Mouse (Mus musculus): ENCODE results near the gene Psmb7. TPM values are rescaled to one million over a fixed set of nuclear protein-coding genes. Genes with fewer than 3 reads are reported as not detected.

Psmb7 gene
- total and polyA plus RNA-seq, 2 experiments from 2014 or later: 218 to 282 TPM

- no peak overlapping the region for H3K4me3 ChIP-seq (ENCODE audit: low read depth, low read length)
- H3K9me3 ChIP-seq (ENCODE audit: low read length): no peaks in the 10 kb centered on the region
- WGBS: 90% methylated on average over 6 of the region's 6 CpGs
- no peak for ATAC-seq (ENCODE audit: low FRiP score)
- no peak for DNase-seq (ENCODE audit: low spot score)
- H3K27me3 ChIP-seq (ENCODE audit: insufficient read depth, low read length): no peaks in the 10 kb centered on the region
- H3K4me2 ChIP-seq (ENCODE audit: low read depth, low read length, poor library complexity, severe bottlenecking): no peak overlapping the region
- 0 out of 2 replicates have a peak, but pooled peaks cover 2% of the 10 kb centered on the region for H3K4me1 ChIP-seq (ENCODE audit: insufficient read depth, low read length)
- no peak overlapping the region for H3K27ac ChIP-seq (ENCODE audit: low read depth, low read length)
- no peak for TF ChIP-seq CTCF (IDR thresholded peaks at IDR 0.05)
- H3K36me3 ChIP-seq (ENCODE audit: insufficient read depth, low read length): no peaks in the 10 kb centered on the region
- H3K9ac ChIP-seq (replicated peaks; ENCODE audit: low read length, poor library complexity, severe bottlenecking): no peak overlapping the region
Observed at GRCm38 (mm10) chr2:38544982-38545381, 98.9 kb downstream of the Psmb7 start.

GRCm38 (mm10) chr2:38544341-38544740 is 99.5 kb downstream of the Psmb7 start:
- no peak for ATAC-seq (ENCODE audit: low FRiP score)
- H3K36me3 ChIP-seq (ENCODE audit: insufficient read depth, low read length): no peaks in the 10 kb centered on the region
- H3K27me3 ChIP-seq (ENCODE audit: insufficient read depth, low read length): no peaks in the 10 kb centered on the region
- H3K4me1 ChIP-seq (ENCODE audit: insufficient read depth, low read length): 0 out of 2 replicates have a peak, but pooled peaks cover 5% of the 10 kb centered on the region
- H3K4me2 ChIP-seq (ENCODE audit: low read depth, low read length, poor library complexity, severe bottlenecking): no peak overlapping the region
- DNase-seq (ENCODE audit: low spot score): no peak
- no peak overlapping the region for H3K27ac ChIP-seq (ENCODE audit: low read depth, low read length)
- H3K9me3 ChIP-seq (ENCODE audit: low read length): no peaks in the 10 kb centered on the region
- no peak overlapping the region for H3K4me3 ChIP-seq (ENCODE audit: low read depth, low read length)
- H3K9ac ChIP-seq (replicated peaks; ENCODE audit: low read length, poor library complexity, severe bottlenecking): no peak overlapping the region
- TF ChIP-seq CTCF (IDR thresholded peaks at IDR 0.05): no peak

GRCm38 (mm10) chr2:38543158-38543557 is 100.7 kb downstream of the Psmb7 start:
- Histone ChIP-seq H3K4me1 (ENCODE audit: insufficient read depth, low read length) (0 out of 2 replicates have a peak, but pooled peaks cover 5% of the 10 kb centered on the region), H3K9me3 (ENCODE audit: low read length) (no peaks in the 10 kb centered on the region), H3K4me3 (ENCODE audit: low read depth, low read length) (no peak overlapping the region), H3K27ac (ENCODE audit: low read depth, low read length) (no peak overlapping the region), H3K9ac (replicated peaks; ENCODE audit: low read length, poor library complexity, severe bottlenecking) (no peak overlapping the region), H3K27me3 (ENCODE audit: insufficient read depth, low read length) (no peaks in the 10 kb centered on the region), H3K36me3 (ENCODE audit: insufficient read depth, low read length) (no peaks in the 10 kb centered on the region), H3K4me2 (ENCODE audit: low read depth, low read length, poor library complexity, severe bottlenecking) (no peak overlapping the region)
- DNase-seq (ENCODE audit: low spot score) (no peak), ATAC-seq (ENCODE audit: low FRiP score) (no peak)
- TF ChIP-seq CTCF (IDR thresholded peaks at IDR 0.05): no peak
- WGBS: 84% methylated on average over 2 of the region's 2 CpGs

- 47% methylated on average over 1 of the region's 1 CpGs for WGBS
- Histone ChIP-seq H3K4me1 (ENCODE audit: insufficient read depth, low read length) (0 out of 2 replicates have a peak, but pooled peaks cover 5% of the 10 kb centered on the region), H3K27ac (ENCODE audit: low read depth, low read length) (no peak overlapping the region), H3K27me3 (ENCODE audit: insufficient read depth, low read length) (no peaks in the 10 kb centered on the region), H3K9me3 (ENCODE audit: low read length) (no peaks in the 10 kb centered on the region), H3K4me2 (ENCODE audit: low read depth, low read length, poor library complexity, severe bottlenecking) (no peak overlapping the region), H3K9ac (replicated peaks; ENCODE audit: low read length, poor library complexity, severe bottlenecking) (no peak overlapping the region), H3K4me3 (ENCODE audit: low read depth, low read length) (no peak overlapping the region), H3K36me3 (ENCODE audit: insufficient read depth, low read length) (no peaks in the 10 kb centered on the region)
- no peak for DNase-seq (ENCODE audit: low spot score)
- no peak for ATAC-seq (ENCODE audit: low FRiP score)
- TF ChIP-seq CTCF (IDR thresholded peaks at IDR 0.05): no peak
Observed at GRCm38 (mm10) chr2:38542366-38542765, 101.5 kb downstream of the Psmb7 start.

GRCm38 (mm10) chr2:38541570-38541969 is 102.3 kb downstream of the Psmb7 start:
- 0 out of 2 replicates have a peak, but pooled peaks cover 5% of the 10 kb centered on the region for H3K4me1 ChIP-seq (ENCODE audit: insufficient read depth, low read length)
- no peak for ATAC-seq (ENCODE audit: low FRiP score)
- 76% methylated on average over 1 of the region's 1 CpGs for WGBS

GRCm38 (mm10) chr2:38541101-38541500 is 102.8 kb downstream of the Psmb7 start:
- 71% methylated on average over 3 of the region's 3 CpGs for WGBS
- TF ChIP-seq CTCF (IDR thresholded peaks at IDR 0.05): no peak
- no peak overlapping the region for H3K4me2 ChIP-seq (ENCODE audit: low read depth, low read length, poor library complexity, severe bottlenecking)
- no peaks in the 10 kb centered on the region for H3K36me3 ChIP-seq (ENCODE audit: insufficient read depth, low read length)
- no peaks in the 10 kb centered on the region for H3K27me3 ChIP-seq (ENCODE audit: insufficient read depth, low read length)
- H3K4me1 ChIP-seq (ENCODE audit: insufficient read depth, low read length): 0 out of 2 replicates have a peak, but pooled peaks cover 5% of the 10 kb centered on the region
- DNase-seq (ENCODE audit: low spot score) (no peak), ATAC-seq (ENCODE audit: low FRiP score) (no peak)
- H3K4me3 ChIP-seq (ENCODE audit: low read depth, low read length): no peak overlapping the region
- no peak overlapping the region for H3K9ac ChIP-seq (replicated peaks; ENCODE audit: low read length, poor library complexity, severe bottlenecking)
- H3K9me3 ChIP-seq (ENCODE audit: low read length): no peaks in the 10 kb centered on the region
- H3K27ac ChIP-seq (ENCODE audit: low read depth, low read length): no peak overlapping the region

More at GRCm38 (mm10) chr2:38541570-38541969, 102.3 kb downstream of the Psmb7 start:
- Histone ChIP-seq H3K9ac (replicated peaks; ENCODE audit: low read length, poor library complexity, severe bottlenecking) (no peak overlapping the region), H3K4me3 (ENCODE audit: low read depth, low read length) (no peak overlapping the region), H3K4me2 (ENCODE audit: low read depth, low read length, poor library complexity, severe bottlenecking) (no peak overlapping the region), H3K27me3 (ENCODE audit: insufficient read depth, low read length) (no peaks in the 10 kb centered on the region), H3K27ac (ENCODE audit: low read depth, low read length) (no peak overlapping the region), H3K9me3 (ENCODE audit: low read length) (no peaks in the 10 kb centered on the region), H3K36me3 (ENCODE audit: insufficient read depth, low read length) (no peaks in the 10 kb centered on the region)
- DNase-seq (ENCODE audit: low spot score): no peak
- TF ChIP-seq CTCF (IDR thresholded peaks at IDR 0.05): no peak

Data from midbrain, postnatal 0 days (tissue).